Mouse (Mus musculus) forebrain, embryonic 16.5 days (tissue): ENCODE results near the gene Tmem191c. TPM values are rescaled to one million over a fixed set of nuclear protein-coding genes. Genes with fewer than 3 reads are reported as not detected.

Source experiments
- ATAC-seq: fragments of 200-750 bp; cut with Nextera tagmentation; 2 replicates; pipeline ENCODE4 v1.8.0; 2017; ENCODE audit warnings: mild to moderate bottlenecking, moderate library complexity
- H3K27ac ChIP-seq: fragments of 300-500 bp; sonication (generic); 2 replicates; pipeline ENCODE4 v1.5.1; 2014; ENCODE audit warnings: low read length, control low read depth
- H3K27me3 ChIP-seq: fragments of 300-500 bp; sonication (generic); replicated peaks from 2 replicates; pipeline ENCODE4 v1.6.1; 2014; ENCODE audit warnings: low read length; ENCODE audit not compliant: control insufficient read depth, insufficient read depth
- H3K36me3 ChIP-seq: fragments of 300-500 bp; sonication (generic); 2 replicates; pipeline ENCODE4 v1.6.1; 2014; ENCODE audit not compliant: control insufficient read depth, insufficient read depth
- H3K4me1 ChIP-seq: fragments of 300-500 bp; sonication (generic); replicated peaks from 2 replicates; pipeline ENCODE4 v1.6.1; 2014; ENCODE audit warnings: low read length; ENCODE audit not compliant: control insufficient read depth, insufficient read depth
- H3K4me2 ChIP-seq: fragments of 300-500 bp; sonication (generic); 2 replicates; pipeline ENCODE4 v1.6.1; 2014; ENCODE audit warnings: mild to moderate bottlenecking, low read length, control low read depth
- H3K4me3 ChIP-seq: fragments of 300-500 bp; sonication (generic); replicated peaks from 2 replicates; pipeline ENCODE4 v1.5.1; 2014; ENCODE audit warnings: mild to moderate bottlenecking, low read length, control low read depth
- H3K9ac ChIP-seq: fragments of 300-500 bp; sonication (generic); replicated peaks from 2 replicates; pipeline ENCODE4 v1.6.1; 2014; ENCODE audit warnings: low read depth, low read length, control low read depth
- H3K9me3 ChIP-seq: fragments of 300-500 bp; sonication (generic); 2 replicates; pipeline ENCODE4 v1.6.1; 2016; ENCODE audit warnings: low read length; ENCODE audit not compliant: control insufficient read depth
- WGBS: fragments of 180-500 bp; shearing (Covaris S2); extraction: QIAGEN DNeasy Blood & Tissue Kit; methylation state at CpG from one replicate; pipeline ENCODE4 v1.1.7; 2014; 5-methylcytosine and 5-hydroxymethylcytosine counted together
- polyA plus RNA-seq: library from polyadenylated mRNA; unstranded; fragments of >200 nt; fragmentation: Nextera tagmentation; extraction: Ambion mirVana; gene quantifications from 2 replicates; pipeline ENCODE4 v1.2.1, GENCODE M21; 2015

The Tmem191c gene
- polyA plus RNA-seq, 1 experiment from 2014 or later, result 43.0 TPM

DNA sequence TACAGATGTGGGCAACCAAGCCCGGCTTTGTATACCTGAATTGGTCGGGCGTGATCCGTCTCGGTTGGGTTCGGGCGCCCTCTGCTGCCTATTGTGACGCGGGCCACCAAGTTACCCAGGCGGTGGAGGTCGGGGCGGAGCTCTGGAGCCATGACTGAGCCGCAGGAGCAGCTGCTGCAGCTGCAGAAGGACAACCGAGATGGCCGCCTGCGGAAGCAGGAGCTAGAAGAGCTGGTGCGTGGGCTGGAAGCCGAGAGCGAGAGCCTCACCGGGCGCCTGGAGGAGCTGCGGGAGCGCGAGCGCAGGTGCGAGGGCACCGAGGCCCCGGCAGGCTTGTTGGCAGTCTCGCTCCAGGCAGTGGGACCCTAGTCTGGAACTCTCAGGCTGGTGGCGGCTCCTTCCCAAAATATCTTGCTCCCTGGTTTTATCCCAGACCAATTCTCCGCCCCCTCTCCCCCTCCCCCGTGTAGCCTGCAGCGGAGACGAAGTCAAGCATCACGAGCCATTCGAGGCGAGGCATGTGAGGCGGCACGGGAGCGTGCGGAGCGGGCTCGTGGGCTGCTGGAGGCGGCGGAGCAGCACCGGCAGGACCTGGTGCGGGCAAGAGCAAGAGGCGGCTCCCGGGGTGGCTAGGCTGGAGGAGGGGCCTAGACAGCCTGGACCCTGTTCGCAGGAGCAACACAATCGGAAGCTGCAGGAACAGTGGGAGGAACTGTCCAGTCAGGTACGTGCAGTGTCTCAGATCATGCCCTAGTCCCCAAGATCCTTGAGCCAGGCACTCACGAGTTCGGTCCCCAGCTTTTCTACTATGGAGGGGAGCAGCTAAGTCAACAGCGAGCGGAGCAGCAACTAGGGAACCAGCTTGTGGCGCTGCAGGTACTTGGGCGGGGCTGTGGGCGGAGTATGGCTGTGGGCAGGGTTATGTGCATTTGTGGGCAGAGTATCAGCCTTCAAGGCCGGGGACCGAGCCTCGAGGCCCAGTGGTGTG, 581 bp downstream of the Tmem191c start:
- Histone ChIP-seq H3K36me3 (peaks cover 3% of the 10 kb centered on the region), H3K4me1 (peaks cover 19% of the 10 kb centered on the region), H3K27me3 (peaks cover 21% of the 10 kb centered on the region), H3K27ac (peak overlapping the region; percentile 78), H3K9me3 (no peaks in the 10 kb centered on the region), H3K9ac (peak overlapping the region; percentile 62), H3K4me3 (peak overlapping the region; percentile 59), H3K4me2 (peak overlapping the region; percentile 89)
- WGBS, result under 1% methylated on average over 60 of the region's 62 CpGs
- peak; percentile 89 for ATAC-seq

DNA sequence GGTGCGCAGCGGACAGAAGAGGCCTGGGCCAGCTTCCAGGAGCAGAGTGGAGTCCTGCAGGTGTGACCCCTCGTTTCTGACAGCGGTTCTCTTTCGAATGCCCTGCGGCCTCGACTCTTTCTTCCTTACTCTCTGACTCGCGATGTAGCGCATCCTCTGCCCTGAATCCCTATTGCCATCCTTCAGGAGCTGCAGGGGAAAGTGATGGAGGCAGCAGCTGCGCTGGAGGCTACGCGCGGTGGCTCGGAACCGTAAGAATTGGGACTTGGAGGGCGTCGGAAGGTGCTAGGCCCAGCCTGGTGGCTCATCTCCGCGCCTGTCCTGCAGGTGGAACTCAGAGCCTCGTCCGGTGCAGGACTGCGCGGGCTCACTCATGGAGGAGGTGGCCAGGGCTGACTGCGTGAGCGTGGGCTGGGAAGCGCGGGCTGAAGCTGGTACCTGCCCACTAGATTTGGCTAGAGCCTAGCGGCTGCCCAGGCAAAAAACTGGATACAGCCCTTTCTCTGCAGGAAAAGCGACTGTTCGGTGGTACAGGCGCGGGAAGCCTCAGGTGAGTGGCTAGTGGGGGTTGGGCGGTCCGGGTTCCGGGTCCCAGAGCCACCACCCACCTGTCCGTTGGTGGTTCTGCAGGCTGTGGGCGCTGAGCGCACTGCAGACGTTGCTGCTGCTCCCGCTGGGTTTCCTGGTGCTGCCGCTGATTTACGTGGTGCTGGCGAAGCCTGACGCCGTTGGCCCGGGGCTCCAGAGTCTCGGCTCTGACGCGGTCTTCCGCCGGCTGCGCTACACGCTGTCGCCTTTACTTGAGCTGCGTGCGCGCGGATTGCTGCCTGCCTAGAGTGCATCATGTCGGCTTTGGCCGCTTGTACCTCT, 1.7 kb downstream of the Tmem191c start:
- peak; percentile 51 for ATAC-seq
- peak overlapping the region; percentile 20; the same call in 1 of the 2 replicates for H3K9ac ChIP-seq
- H3K4me3 ChIP-seq, result peak overlapping the region; percentile 59
- H3K27ac ChIP-seq, result no peak overlapping the region
- H3K4me1 ChIP-seq, result peaks cover 19% of the 10 kb centered on the region
- peak overlapping the region; percentile 89 for H3K4me2 ChIP-seq
- WGBS, result 3% methylated on average over 59 of the region's 61 CpGs
- H3K27me3 ChIP-seq, result peaks cover 21% of the 10 kb centered on the region
- H3K36me3 ChIP-seq, result peaks cover 8% of the 10 kb centered on the region
- no peaks in the 10 kb centered on the region for H3K9me3 ChIP-seq

DNA sequence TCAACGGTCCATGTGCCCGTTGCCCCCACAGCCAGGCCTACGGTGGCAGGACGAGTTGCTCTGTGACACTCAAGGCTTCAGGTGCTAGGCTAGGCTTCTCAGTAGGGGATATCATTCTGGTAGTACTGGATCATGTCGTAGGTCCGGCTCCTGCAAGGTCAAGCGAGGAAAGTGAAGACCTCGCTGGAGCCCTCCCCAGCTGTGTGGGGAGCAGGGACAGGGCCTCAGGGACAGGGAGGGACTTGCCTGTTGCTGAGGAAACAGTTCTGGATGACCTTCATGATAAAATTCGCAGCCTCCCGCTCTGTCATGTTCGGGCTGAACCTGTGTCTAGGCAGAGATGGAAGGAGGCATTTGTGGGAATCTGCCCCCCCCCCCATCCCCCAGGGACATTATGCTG, 4.6 kb downstream of the Tmem191c start:
- Histone ChIP-seq H3K27me3 (peaks cover 21% of the 10 kb centered on the region), H3K9ac (no peak overlapping the region), H3K4me1 (peaks cover 19% of the 10 kb centered on the region), H3K27ac (no peak overlapping the region), H3K4me2 (no peak overlapping the region), H3K9me3 (no peaks in the 10 kb centered on the region), H3K36me3 (peaks cover 16% of the 10 kb centered on the region), H3K4me3 (no peak overlapping the region)
- WGBS, result 93% methylated on average over 11 of the region's 11 CpGs
- no peak for ATAC-seq

DNA sequence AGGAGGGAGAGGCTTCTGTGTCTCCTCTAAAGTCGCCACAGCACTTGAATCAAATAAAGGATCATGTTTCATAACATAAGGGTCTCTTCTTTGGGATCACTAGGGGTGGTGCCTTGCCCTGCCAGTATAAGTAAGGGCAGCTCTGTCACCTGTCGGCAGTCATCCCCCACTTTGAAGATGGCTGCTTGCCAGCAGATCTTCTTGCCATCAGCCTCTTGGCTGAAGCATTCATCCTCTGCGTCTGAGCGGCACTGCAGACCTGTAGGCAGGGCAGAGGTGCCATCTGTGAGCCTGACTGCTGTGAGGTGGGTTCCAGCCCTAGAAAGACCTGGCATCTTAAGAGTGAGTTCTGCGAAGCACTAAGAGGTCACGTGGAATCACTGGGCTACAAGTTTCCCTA, 7.3 kb downstream of the Tmem191c start:
- no peak overlapping the region for H3K9ac ChIP-seq
- 72% methylated on average over 6 of the region's 6 CpGs for WGBS
- peaks cover 11% of the 10 kb centered on the region for H3K27me3 ChIP-seq
- peaks cover under 1% of the 10 kb centered on the region; the same call in 1 of the 2 replicates for H3K4me1 ChIP-seq
- H3K4me2 ChIP-seq, result no peak overlapping the region
- peaks cover 22% of the 10 kb centered on the region for H3K36me3 ChIP-seq
- H3K9me3 ChIP-seq, result no peaks in the 10 kb centered on the region
- no peak overlapping the region for H3K4me3 ChIP-seq
- no peak overlapping the region for H3K27ac ChIP-seq
- ATAC-seq, result no peak

DNA sequence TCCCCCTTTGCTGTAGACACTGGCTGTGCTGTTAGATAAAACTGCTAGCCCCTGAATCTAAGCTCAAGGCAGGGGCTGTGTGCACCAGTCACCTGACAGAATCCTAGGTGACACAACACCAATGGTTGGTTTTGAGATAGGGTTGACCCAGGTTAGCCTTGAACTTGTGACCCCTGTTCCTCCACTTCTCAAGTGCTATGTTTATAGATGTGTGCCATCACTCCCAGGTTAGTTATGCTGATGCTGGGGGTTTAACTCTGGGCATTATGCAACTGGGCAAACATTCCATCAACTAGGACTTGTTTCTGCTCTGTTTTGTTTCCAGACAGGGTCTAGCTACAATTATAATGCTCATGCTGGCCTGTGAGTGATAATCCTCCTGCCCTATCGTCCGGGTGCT, 11.2 kb downstream of the Tmem191c start:
- Histone ChIP-seq H3K27me3 (no peaks in the 10 kb centered on the region), H3K36me3 (peaks cover 27% of the 10 kb centered on the region), H3K4me1 (no peaks in the 10 kb centered on the region), H3K9ac (no peak overlapping the region), H3K4me2 (no peak overlapping the region), H3K4me3 (no peak overlapping the region), H3K27ac (no peak overlapping the region), H3K9me3 (no peaks in the 10 kb centered on the region)
- WGBS, result 90% methylated on average over 2 of the region's 2 CpGs
- ATAC-seq, result no peak

DNA sequence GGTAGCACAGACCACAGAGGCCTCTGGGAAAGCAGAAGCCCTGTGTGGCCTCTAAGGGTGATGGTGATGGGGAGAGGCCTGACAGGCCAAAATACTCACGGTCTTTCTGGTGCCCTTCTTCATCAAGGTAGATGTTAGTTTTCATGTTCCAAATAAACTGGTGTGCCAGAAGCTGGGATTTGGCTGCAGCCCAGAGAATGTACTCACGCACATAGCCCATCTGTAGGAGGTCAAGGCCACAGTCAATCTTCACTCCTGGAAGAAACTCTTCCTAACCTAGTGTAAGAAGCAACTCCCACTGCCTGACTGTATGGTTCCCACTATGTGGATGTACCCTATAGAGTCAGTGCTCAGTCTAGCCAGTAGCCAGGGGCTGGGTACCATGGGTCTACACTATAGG, 15.1 kb downstream of the Tmem191c start:
- no peak overlapping the region for H3K4me3 ChIP-seq
- no peak overlapping the region for H3K27ac ChIP-seq
- H3K9me3 ChIP-seq, result no peaks in the 10 kb centered on the region
- H3K27me3 ChIP-seq, result no peaks in the 10 kb centered on the region
- WGBS, result 84% methylated on average over 2 of the region's 2 CpGs
- H3K9ac ChIP-seq, result no peak overlapping the region
- no peak overlapping the region for H3K4me2 ChIP-seq
- no peak for ATAC-seq
- no peaks in the 10 kb centered on the region for H3K4me1 ChIP-seq
- H3K36me3 ChIP-seq, result peaks cover 21% of the 10 kb centered on the region

DNA sequence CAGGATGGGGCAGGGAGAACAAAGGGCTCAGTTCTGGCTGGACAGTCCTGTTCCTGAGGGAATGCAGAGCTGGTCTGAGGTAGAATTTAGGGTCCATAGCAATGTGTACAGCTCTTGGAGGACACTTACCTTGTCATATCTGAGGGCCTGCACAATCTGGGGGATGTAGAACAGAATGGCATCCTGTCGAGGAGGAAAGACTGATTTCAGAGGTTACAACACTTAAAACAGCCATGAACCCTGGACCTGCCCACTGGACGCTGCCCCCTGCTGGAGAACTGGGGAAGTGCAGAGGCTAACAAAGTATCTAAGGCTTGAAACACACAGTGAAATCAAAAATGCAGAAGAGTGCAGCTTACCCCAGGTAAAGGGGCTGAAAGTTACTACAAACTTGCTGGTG, 16.9 kb downstream of the Tmem191c start:
- Histone ChIP-seq H3K9ac (no peak overlapping the region), H3K4me3 (no peak overlapping the region), H3K4me1 (no peaks in the 10 kb centered on the region), H3K36me3 (peaks cover 20% of the 10 kb centered on the region), H3K9me3 (no peaks in the 10 kb centered on the region), H3K27ac (no peak overlapping the region), H3K4me2 (no peak overlapping the region), H3K27me3 (no peaks in the 10 kb centered on the region)
- WGBS, result 2% methylated on average over 2 of the region's 2 CpGs
- peak; percentile 20 for ATAC-seq

DNA sequence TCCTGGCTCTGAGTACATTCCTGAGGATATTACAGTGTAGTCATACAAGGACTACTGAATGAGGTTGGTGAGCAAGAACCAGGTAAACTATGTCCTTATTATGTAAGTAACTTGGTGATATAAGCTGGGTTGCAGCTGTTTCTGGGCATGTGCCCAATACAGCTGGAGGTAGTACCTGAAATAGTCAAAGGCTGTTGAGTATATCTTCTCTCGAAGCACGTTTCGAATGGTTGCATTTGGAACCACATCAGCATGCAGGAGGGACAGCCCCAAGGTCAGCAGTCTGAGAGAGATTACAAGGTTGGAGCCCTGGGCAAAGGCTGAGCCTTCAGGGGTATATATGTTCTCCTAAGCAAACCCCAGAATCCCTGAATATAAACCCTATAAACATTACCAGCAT, 24.9 kb downstream of the Tmem191c start:
- no peak overlapping the region for H3K4me2 ChIP-seq
- ATAC-seq, result no peak
- H3K36me3 ChIP-seq, result peaks cover 36% of the 10 kb centered on the region
- H3K4me3 ChIP-seq, result no peak overlapping the region
- no peaks in the 10 kb centered on the region for H3K4me1 ChIP-seq
- H3K27me3 ChIP-seq, result no peaks in the 10 kb centered on the region
- H3K9ac ChIP-seq, result no peak overlapping the region
- no peak overlapping the region for H3K27ac ChIP-seq
- WGBS, result 95% methylated on average over 3 of the region's 3 CpGs
- H3K9me3 ChIP-seq, result no peaks in the 10 kb centered on the region
